Mouse (Mus musculus) heart, postnatal 36 days (tissue): ENCODE data around the gene Trip12. TPM values are rescaled to one million over a fixed set of nuclear protein-coding genes. Genes with fewer than 3 reads are reported as not detected.

Experiments used
- DNase-seq, 2 experiments: peaks; one replicate each; pipeline ENCODE4 v3.0.0; 2021 to 2022
- intact Hi-C: fragments of 180-260 bp; cut with DNase I; formaldehyde crosslinking; loops from one replicate; pipeline ENCODE4 v1.15.1; 2025
- microRNA-seq, 2 experiments: library from miRNA; unstranded; fragments of <30 nt; microRNA quantifications; one replicate each; pipeline ENCODE4 v1.2.0; 2021; ENCODE audit warnings: borderline number of aligned reads in 2 of 2
- total RNA-seq, 2 experiments: library from RNA; stranded (reverse); gene quantifications; 2 replicates each; pipeline ENCODE4 v1.2.3; 2021

Trip12 gene
- total RNA-seq, 2 experiments from 2014 or later, result 189 to 213 TPM

- DNase-seq, result no peak
- intact Hi-C loops, result loop anchor here (5.0 kb wide), 1 partner anchor 968 kb away; no protein-coding TSS in a partner anchor
Measured at GRCm38 (mm10) chr1:84694688-84695474, 145.4 kb downstream of the Trip12 start.

- intact Hi-C loops, result no loop called here
- DNase-seq, result no peak
Measured at GRCm38 (mm10) chr1:84677910-84678309, 162.4 kb downstream of the Trip12 start.

Small RNA genes within 50 kb of the gene (microRNA-seq; reads per million reads assigned to microRNA genes)
- gene Mir5126, result 8.1 to 10.1 reads per million in 2 experiments

Other genes with a start within 250 kb of the Trip12 start
- gene Dner, start 144.3 kb downstream of the Trip12 start, total RNA-seq, result under 1 TPM in 1 of 2 experiments, not detected in 1; 0.08 TPM
- gene Fbxo36, start 675 bp downstream of the Trip12 start, total RNA-seq, result 1 to 10 TPM; 1.5 to 1.8 TPM
- under 1 TPM; 0.39 to 0.57 TPM for gene Slc16a14, start 94.6 kb upstream of the Trip12 start, total RNA-seq